1 mouse cellular context compared by ENCODE assay signal in the genomic region with DNA sequence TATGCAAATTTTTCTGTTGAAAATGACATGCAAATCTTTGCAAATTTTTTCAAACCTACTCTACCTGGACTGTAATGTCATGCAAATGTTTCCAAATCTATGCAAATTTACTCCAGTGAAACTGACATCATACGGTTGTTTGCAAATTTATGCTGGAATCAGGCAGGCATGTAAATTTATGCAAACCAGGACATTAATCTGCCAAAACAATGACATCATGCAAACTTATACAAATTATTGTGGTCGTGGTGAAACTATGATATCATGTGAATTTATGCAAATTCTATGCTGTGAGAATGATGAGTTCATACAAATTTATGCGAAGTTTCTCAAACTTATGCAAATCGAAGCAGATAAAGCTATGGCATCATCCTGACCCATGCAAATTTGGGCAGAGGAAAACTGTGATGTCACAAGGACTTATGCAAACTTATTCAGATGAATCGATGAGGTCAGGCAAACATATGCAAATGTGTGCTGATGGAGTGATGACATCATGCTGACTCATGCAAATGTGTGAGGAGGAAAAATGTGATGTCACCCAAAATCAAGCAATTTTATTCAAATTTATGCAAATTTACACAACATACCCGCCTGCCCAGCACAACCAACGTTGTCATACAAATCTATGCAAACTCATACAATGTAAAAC.
TF ChIP-seq lines count a peak whose summit lies in the region.

No protein-coding gene starts in this region.

TF ChIP-seq in MEL, 35 proteins besides CTCF, POLR2A, EP300 and RAD21:
- TF ChIP-seq ZNF384 (IDR thresholded peaks at IDR 0.05; ENCODE audit: low read depth, low read length) (no peak), ELF1 (IDR thresholded peaks at IDR 0.05; ENCODE audit: low read depth, low read length) (no peak), USF2 (IDR thresholded peaks at IDR 0.05; ENCODE audit: borderline replicate concordance in 1 of 2, insufficient read depth in 1 of 2, low read depth in 1 of 2, low read length in 2 of 2) (no peak), ETS1 (IDR thresholded peaks at IDR 0.05; ENCODE audit: low read depth, low read length) (no peak), BHLHE40 (IDR thresholded peaks at IDR 0.05; ENCODE audit: borderline replicate concordance, low read depth, low read length) (no peak), TCF12 (IDR thresholded peaks at IDR 0.05; ENCODE audit: low read depth, low read length) (no peak), HCFC1 (IDR thresholded peaks at IDR 0.05; ENCODE audit: low read depth, low read length) (no peak), TBP (IDR thresholded peaks at IDR 0.05; ENCODE audit: low read depth, low read length) (no peak), MAX (IDR thresholded peaks at IDR 0.05; ENCODE audit: low read length) (no peak), MXI1 (IDR thresholded peaks at IDR 0.05; ENCODE audit: low read depth, low read length) (no peak), SMC3 (IDR thresholded peaks at IDR 0.05; ENCODE audit: low read depth, low read length) (no peak), TAL1 (IDR thresholded peaks at IDR 0.05; ENCODE audit: low read length) (no peak), NELFE (IDR thresholded peaks at IDR 0.05; ENCODE audit: low read depth, low read length) (no peak)
